Mouse (Mus musculus) heart, adult 2 months (tissue): Measurements from ENCODE around the gene Cdkl5.

Experiments
- CTCF ChIP-seq: fragments of 200-600 bp; IDR thresholded peaks from 2 replicates; pipeline ENCODE4 v1.8.1; 2022; ENCODE audit warnings: antibody characterized with exemption, mild to moderate bottlenecking, moderate library complexity
- EP300 ChIP-seq: fragments of 200-500 bp; IDR thresholded peaks from 2 replicates; pipeline ENCODE4 v1.6.1; 2011; ENCODE audit warnings: low read depth, low read length, control low read depth; ENCODE audit not compliant: insufficient read depth
- POLR2A ChIP-seq: fragments of 200-500 bp; IDR thresholded peaks from 2 replicates; pipeline ENCODE4 v1.6.1; 2011; ENCODE audit warnings: mild to moderate bottlenecking, low read depth, low read length, control low read depth; ENCODE audit not compliant: insufficient read depth

DNA sequence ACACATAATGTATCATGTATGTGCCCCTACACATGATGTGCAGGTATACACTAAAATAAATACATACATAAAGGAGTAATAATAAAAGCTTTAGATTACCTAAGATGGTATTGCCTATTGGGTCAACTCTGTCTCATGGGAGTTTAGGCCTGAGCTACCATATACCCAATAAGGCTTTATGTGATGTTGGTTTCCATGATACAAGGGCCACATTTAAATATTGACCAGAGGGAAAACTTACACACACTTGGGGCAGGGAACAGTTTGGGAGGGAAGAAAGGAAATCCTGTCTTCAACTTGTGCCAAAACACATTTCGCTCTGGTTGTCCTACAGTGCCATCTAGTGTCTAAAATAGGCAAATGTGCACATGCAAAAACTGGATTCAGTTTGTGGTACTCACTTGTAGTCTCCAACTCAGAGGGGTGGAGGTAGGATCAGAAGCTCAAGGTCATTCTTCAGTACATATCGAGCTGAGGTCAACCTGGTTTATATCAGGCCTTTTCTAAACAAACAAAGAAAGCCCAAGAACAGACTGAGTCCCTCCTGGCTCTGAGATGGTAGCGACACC lies 38.8 kb upstream of the Cdkl5 start:
- TF ChIP-seq CTCF (peak; percentile 85), EP300 (no peak), POLR2A (no peak)
